ENCODE assay signal across 8 mouse cellular contexts in genomic region chr16:49857504-49858160, GRCm38 (mm10). TPM values are rescaled to one million over a fixed set of nuclear protein-coding genes. Genes with fewer than 3 reads are reported as not detected.
A peak's percentile ranks its signal among the peaks of the same experiment; 100 is the strongest.
DNase-seq lines count a peak whose midpoint lies in the region; ATAC-seq and TF ChIP-seq lines count a peak whose summit lies in the region.

No protein-coding gene starts in this region.

- peak; percentile 42 for DNase-seq in kidney, adult 2 months
- peak; percentile 28 to 41 for DNase-seq in heart, adult 9 months (ENCODE audit: low spot score in 2 of 2)
- DNase-seq in liver: peak; percentile 72
- DNase-seq in cerebellum, adult 11-12 months: no peak
- no peak for DNase-seq in gastrocnemius, adult 18-20 months (ENCODE audit: low spot score)

- H3K27ac ChIP-seq in kidney, adult 2 months (ENCODE audit: insufficient read depth, low read depth, low read length): peak overlapping the region; percentile 87
- no peak overlapping the region for H3K27ac ChIP-seq in kidney, embryonic 14.5 days (ENCODE audit: low read depth, low read length)
- H3K27ac ChIP-seq in bone marrow, adult 2 months (ENCODE audit: control insufficient read depth, insufficient read depth, low read depth, low read length, poor library complexity): peak overlapping the region; percentile 67; the same call in 1 of the 2 replicates
- no peak overlapping the region for H3K27ac ChIP-seq in neural tube, embryonic 12.5 days

- no peak for TF ChIP-seq CTCF in kidney, adult 2 months (conservative IDR thresholded peaks at IDR 0.05; ENCODE audit: insufficient read depth, insufficient read length, low read depth, low read length)
- no peak for TF ChIP-seq CTCF in bone marrow, adult 2 months (IDR thresholded peaks at IDR 0.05; ENCODE audit: control insufficient read depth, insufficient read depth, low read length)

- H3K4me2 ChIP-seq in kidney, embryonic 14.5 days (replicated peaks; ENCODE audit: low read depth, low read length): no peak overlapping the region; the same call in 1 of the 2 replicates
- H3K4me2 ChIP-seq in neural tube, embryonic 12.5 days (replicated peaks): peak overlapping the region; percentile 50

- no peak overlapping the region for H3K9ac ChIP-seq in kidney, embryonic 14.5 days (ENCODE audit: low read depth, low read length)
- H3K9ac ChIP-seq in neural tube, embryonic 12.5 days: peak overlapping the region; percentile 17; the same call in 1 of the 2 replicates

- peak overlapping the region; percentile 46 for H3K4me3 ChIP-seq in kidney, adult 2 months (ENCODE audit: insufficient read depth, low read depth, low read length)
- no peak overlapping the region for H3K4me3 ChIP-seq in kidney, embryonic 14.5 days (ENCODE audit: low read length)
- H3K4me3 ChIP-seq in bone marrow, adult 2 months (replicated peaks; ENCODE audit: control insufficient read depth, low read depth, low read length): peak overlapping the region; percentile 72
- H3K4me3 ChIP-seq in neural tube, embryonic 12.5 days: 0 out of 2 replicates have a peak overlapping the region, but pooled peaks have one; percentile 13

- no peaks in the 10 kb centered on the region for H3K9me3 ChIP-seq in kidney, embryonic 14.5 days (ENCODE audit: control insufficient read depth, low read length)
- H3K9me3 ChIP-seq in neural tube, embryonic 12.5 days: no peaks in the 10 kb centered on the region

- peaks cover 8% of the 10 kb centered on the region; the same call in 1 of the 2 replicates for H3K4me1 ChIP-seq in kidney, adult 2 months (ENCODE audit: control insufficient read depth, insufficient read depth, low read length)
- peaks cover 15% of the 10 kb centered on the region; the same call in 1 of the 2 replicates for H3K4me1 ChIP-seq in kidney, embryonic 14.5 days (ENCODE audit: control insufficient read depth, insufficient read depth, low read length)
- H3K4me1 ChIP-seq in bone marrow, adult 2 months (ENCODE audit: control insufficient read depth, insufficient read depth, low read length): peaks cover 6% of the 10 kb centered on the region; the same call in 1 of the 2 replicates
- H3K4me1 ChIP-seq in neural tube, embryonic 12.5 days: peaks cover 5% of the 10 kb centered on the region

- ATAC-seq in kidney, embryonic 14.5 days (ENCODE audit: low FRiP score, low TSS enrichment): no peak
- no peak for ATAC-seq in neural tube, embryonic 12.5 days (ENCODE audit: low FRiP score, low read depth)

- H3K36me3 ChIP-seq in kidney, adult 2 months (ENCODE audit: control insufficient read depth, insufficient read depth, low read length): no peaks in the 10 kb centered on the region
- H3K36me3 ChIP-seq in kidney, embryonic 14.5 days (ENCODE audit: control insufficient read depth, insufficient read depth, low read length): no peaks in the 10 kb centered on the region
- no peaks in the 10 kb centered on the region for H3K36me3 ChIP-seq in neural tube, embryonic 12.5 days

- H3K27me3 ChIP-seq in kidney, adult 2 months (replicated peaks; ENCODE audit: control insufficient read depth, insufficient read depth, low read length): no peaks in the 10 kb centered on the region
- no peaks in the 10 kb centered on the region for H3K27me3 ChIP-seq in kidney, embryonic 14.5 days (ENCODE audit: control insufficient read depth, insufficient read depth, low read length)
- H3K27me3 ChIP-seq in neural tube, embryonic 12.5 days (replicated peaks): no peaks in the 10 kb centered on the region

- no peak for TF ChIP-seq POLR2A in kidney, adult 2 months (IDR thresholded peaks at IDR 0.05; ENCODE audit: low read depth, low read length)
- TF ChIP-seq POLR2A in bone marrow, adult 2 months (IDR thresholded peaks at IDR 0.05; ENCODE audit: borderline replicate concordance, control insufficient read depth, low read depth, low read length): no peak

- 25% methylated on average over 8 of the region's 8 CpGs for WGBS in kidney, adult 2 months
- 66% methylated on average over 8 of the region's 8 CpGs for WGBS in kidney, embryonic 14.5 days
- WGBS in bone marrow, adult 2 months: under 1% methylated on average over 8 of the region's 8 CpGs
- WGBS in neural tube, embryonic 12.5 days: 59% methylated on average over 8 of the region's 8 CpGs

RNA-seq across cellular contexts. Expression of gene Cd47, which starts 57.3 kb away (rescaled TPM):
- 28.8 and 36.5 TPM in 2 replicates for polyA plus RNA-seq in kidney, adult 2 months (2012; rRNA removed)
- 72.8 and 82.9 TPM in 2 replicates for polyA plus RNA-seq in kidney, embryonic 14.5 days (2014; fragmentation: Nextera tagmentation; extraction: Ambion mirVana)
- 159 and 163 TPM in 2 replicates for polyA plus RNA-seq in bone marrow, adult 2 months (2011; ENCODE audit: insufficient read depth, insufficient read length, low replicate concordance, missing spikeins)
- polyA plus RNA-seq in neural tube, embryonic 12.5 days (2016; fragmentation: Nextera tagmentation; extraction: Ambion mirVana): 80.5 and 82.6 TPM in 2 replicates
- total RNA-seq in gastrocnemius, adult 18-20 months (2021): 10 to 100 TPM; 22.4 to 26.8 TPM

Comparison
In these comparisons a context has a peak if more than half of its experiments do, and no peak if none do; other contexts are left out.
1. H3K27ac ChIP-seq: peak in kidney, adult 2 months (single experiment) and bone marrow, adult 2 months (single experiment); none in kidney, embryonic 14.5 days (single experiment) and neural tube, embryonic 12.5 days (single experiment).
2. DNase-seq: peak in kidney, adult 2 months (single experiment), heart, adult 9 months (2 of 2) and liver (single experiment); none in cerebellum, adult 11-12 months (single experiment) and gastrocnemius, adult 18-20 months (single experiment).